Mouse (Mus musculus) E14TG2a.4 (cell line): ENCODE measurements at regions not wholly inside any gene's neighbourhood (a gene's known extent, or its start where the extent isn't known, plus 50 kb on each side); places are given as distances from the start of the nearest gene placed in this dataset.

Source experiments
- H3K27me3 ChIP-seq: 2 replicates; pipeline ENCODE4 v1.6.1; 2014; ENCODE audit warnings: low read length, control low read depth; ENCODE audit not compliant: insufficient read depth
- H3K36me3 ChIP-seq: 2 replicates; pipeline ENCODE4 v1.6.1; 2014; ENCODE audit warnings: low read length, control low read depth; ENCODE audit not compliant: insufficient read depth
- H3K4me1 ChIP-seq: replicated peaks from 2 replicates; pipeline ENCODE4 v1.6.1; 2014; ENCODE audit warnings: low read depth, low read length, control low read depth
- H3K4me3 ChIP-seq: replicated peaks from 2 replicates; pipeline ENCODE4 v1.5.1; 2014; ENCODE audit warnings: mild to moderate bottlenecking, low read length
- H3K9me3 ChIP-seq: 2 replicates; pipeline ENCODE4 v1.6.1; 2014; ENCODE audit warnings: low read length, control low read depth
- CTCF ChIP-seq: conservative IDR thresholded peaks from 2 replicates; pipeline ENCODE4 v1.5.1; 2014; ENCODE audit warnings: low read length
- NANOG ChIP-seq: IDR thresholded peaks from 2 replicates; pipeline ENCODE4 v1.6.1; 2014; ENCODE audit warnings: borderline replicate concordance, low read length, mixed read lengths
- POU5F1 ChIP-seq: IDR thresholded peaks from 2 replicates; pipeline ENCODE4 v1.6.1; 2014; ENCODE audit warnings: low read length, borderline replicate concordance

- Histone ChIP-seq H3K9me3 (peaks cover 19% of the 10 kb centered on the region), H3K27me3 (peaks cover 12% of the 10 kb centered on the region; the same call in 1 of the 2 replicates), H3K36me3 (peaks cover 5% of the 10 kb centered on the region; the same call in 1 of the 2 replicates), H3K4me3 (no peak overlapping the region), H3K4me1 (peaks cover 28% of the 10 kb centered on the region)
- TF ChIP-seq CTCF (no peak), NANOG (no peak), POU5F1 (no peak)
Observed at GRCm38 (mm10) chr6:31080691-31081090, 121.8 kb upstream of the Klf14 start.

DNA sequence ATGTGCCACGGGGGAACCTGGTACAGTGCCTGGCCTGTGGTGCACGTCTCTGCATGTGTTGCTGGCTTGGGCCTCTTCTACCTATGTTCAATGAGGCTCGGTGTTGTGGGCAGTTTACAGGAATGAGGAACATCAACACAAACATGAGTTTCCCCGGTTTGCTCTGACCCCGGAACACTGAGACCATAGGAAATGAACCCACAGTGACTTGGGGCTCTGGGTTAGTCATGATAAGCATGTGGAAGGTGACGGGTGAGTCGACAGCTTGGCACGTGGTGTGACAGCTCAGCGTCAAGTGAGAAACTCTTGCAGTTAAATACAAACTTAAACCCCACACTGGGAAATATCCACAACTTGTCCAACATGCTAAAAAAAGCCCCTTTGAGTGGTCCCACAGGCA lies 122.4 kb upstream of the Klf14 start:
- Histone ChIP-seq H3K36me3 (peaks cover 5% of the 10 kb centered on the region; the same call in 1 of the 2 replicates), H3K27me3 (peaks cover 12% of the 10 kb centered on the region; the same call in 1 of the 2 replicates), H3K4me3 (no peak overlapping the region), H3K9me3 (peaks cover 19% of the 10 kb centered on the region), H3K4me1 (peaks cover 23% of the 10 kb centered on the region)
- TF ChIP-seq POU5F1 (no peak), CTCF (no peak), NANOG (no peak)

- Histone ChIP-seq H3K4me3 (no peak overlapping the region), H3K27me3 (peaks cover 12% of the 10 kb centered on the region; the same call in 1 of the 2 replicates), H3K4me1 (peaks cover 19% of the 10 kb centered on the region), H3K9me3 (peaks cover 19% of the 10 kb centered on the region), H3K36me3 (peaks cover 5% of the 10 kb centered on the region; the same call in 1 of the 2 replicates)
- TF ChIP-seq POU5F1 (no peak), CTCF (no peak), NANOG (no peak)
Observed at GRCm38 (mm10) chr6:31081988-31082387, 123.1 kb upstream of the Klf14 start.

DNA sequence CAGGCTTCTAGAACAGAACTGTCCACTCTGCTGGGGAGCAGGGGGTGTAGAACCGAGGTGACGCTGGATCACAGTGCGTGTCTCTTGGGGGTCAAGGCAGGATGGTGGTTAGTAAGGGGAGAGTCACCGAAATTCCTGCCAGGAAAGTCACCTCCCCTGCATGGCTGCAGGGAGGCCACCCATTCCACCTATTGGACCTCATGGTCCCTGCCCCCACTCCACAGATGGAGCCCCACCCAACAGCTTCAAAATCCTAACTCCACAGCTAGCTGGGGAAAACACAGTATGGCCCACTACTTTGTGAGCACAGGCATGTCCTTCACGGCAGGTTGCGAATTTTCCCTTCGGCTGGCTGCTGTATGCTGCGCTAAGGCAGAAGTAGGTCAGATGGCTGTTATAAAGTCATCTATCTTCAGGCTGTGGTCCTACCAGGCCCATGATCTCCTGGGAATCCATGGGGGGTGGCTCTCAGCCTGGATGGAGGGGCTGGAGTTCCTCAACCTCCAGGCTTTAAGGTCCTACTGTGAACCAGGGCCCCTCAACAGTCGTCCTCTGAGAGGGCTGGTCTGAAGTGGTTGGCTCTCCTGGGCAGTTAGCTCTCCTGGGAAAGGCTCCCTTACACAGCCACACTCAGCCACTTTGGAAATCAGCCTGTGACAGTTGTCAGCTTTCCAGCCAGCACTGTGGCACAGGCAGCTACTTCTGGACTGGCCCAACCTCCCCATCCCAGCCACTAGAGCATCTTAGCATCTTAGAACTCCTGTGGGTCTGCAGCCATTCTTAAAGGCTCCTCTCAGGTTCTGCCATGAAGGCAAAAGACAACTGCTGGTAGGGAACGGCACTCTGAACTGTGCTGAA lies 124.0 kb upstream of the Klf14 start:
- Histone ChIP-seq H3K9me3 (peaks cover 19% of the 10 kb centered on the region), H3K36me3 (peaks cover 5% of the 10 kb centered on the region; the same call in 1 of the 2 replicates), H3K4me1 (peaks cover 11% of the 10 kb centered on the region), H3K27me3 (peaks cover 17% of the 10 kb centered on the region; the same call in 1 of the 2 replicates), H3K4me3 (no peak overlapping the region)
- TF ChIP-seq POU5F1 = no peak
- no peak for TF ChIP-seq NANOG
- TF ChIP-seq CTCF = no peak

- Histone ChIP-seq H3K9me3 (peaks cover 19% of the 10 kb centered on the region), H3K27me3 (peaks cover 19% of the 10 kb centered on the region), H3K4me3 (no peak overlapping the region), H3K4me1 (peaks cover 6% of the 10 kb centered on the region), H3K36me3 (peaks cover 5% of the 10 kb centered on the region; the same call in 1 of the 2 replicates)
- TF ChIP-seq NANOG (no peak), POU5F1 (no peak), CTCF (no peak)
Observed at GRCm38 (mm10) chr6:31083701-31084100, 124.8 kb upstream of the Klf14 start.

- Histone ChIP-seq H3K36me3 (peaks cover 5% of the 10 kb centered on the region; the same call in 1 of the 2 replicates), H3K4me3 (no peak overlapping the region), H3K4me1 (peaks cover 10% of the 10 kb centered on the region), H3K27me3 (peaks cover 19% of the 10 kb centered on the region), H3K9me3 (peaks cover 19% of the 10 kb centered on the region)
- TF ChIP-seq CTCF (no peak), NANOG (no peak), POU5F1 (no peak)
Observed at GRCm38 (mm10) chr6:31085063-31085759, 126.3 kb upstream of the Klf14 start.

DNA sequence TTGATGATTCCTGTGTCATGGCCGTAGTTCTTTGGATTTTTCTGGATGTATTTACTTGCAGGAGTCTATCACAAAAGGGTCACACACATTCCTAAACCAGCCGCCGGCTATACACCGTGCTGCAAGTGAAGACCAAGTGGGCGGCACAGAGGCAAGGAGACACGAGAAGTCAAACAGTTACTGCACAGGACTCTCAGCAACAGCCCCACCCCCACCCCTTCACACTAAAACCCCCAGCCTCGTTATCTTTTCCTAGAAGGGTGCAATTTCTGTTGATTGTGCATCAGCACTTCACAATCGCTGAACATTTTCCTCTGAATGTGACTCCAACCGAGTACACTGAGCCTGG lies 126.9 kb upstream of the Klf14 start:
- Histone ChIP-seq H3K27me3 (peaks cover 20% of the 10 kb centered on the region), H3K9me3 (peaks cover 19% of the 10 kb centered on the region), H3K36me3 (no peaks in the 10 kb centered on the region), H3K4me1 (peaks cover 10% of the 10 kb centered on the region), H3K4me3 (no peak overlapping the region)
- TF ChIP-seq CTCF = no peak
- TF ChIP-seq NANOG = no peak
- TF ChIP-seq POU5F1 = no peak

DNA sequence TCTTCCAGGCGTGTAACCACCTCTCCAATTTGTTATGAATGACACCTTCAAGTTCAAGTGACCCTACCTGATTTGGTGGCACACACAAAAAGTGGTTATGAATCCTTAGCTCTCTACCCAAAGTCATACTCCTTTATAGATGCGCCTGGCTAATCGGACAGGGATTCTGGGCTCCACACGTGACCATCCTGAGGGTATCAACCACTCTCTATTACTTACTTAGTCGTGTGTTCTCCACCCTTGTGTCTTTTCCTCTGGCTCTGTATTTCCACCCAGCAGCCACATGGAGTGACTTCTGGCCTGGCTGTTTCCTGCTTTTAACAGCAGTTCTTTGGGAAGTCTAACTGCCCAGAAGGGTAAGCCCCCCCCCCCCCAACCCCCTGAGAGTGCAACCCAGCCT lies 127.4 kb upstream of the Klf14 start:
- H3K4me1 ChIP-seq = peaks cover 10% of the 10 kb centered on the region
- H3K9me3 ChIP-seq = peaks cover 16% of the 10 kb centered on the region
- TF ChIP-seq CTCF = no peak
- H3K27me3 ChIP-seq = peaks cover 20% of the 10 kb centered on the region
- no peak overlapping the region for H3K4me3 ChIP-seq
- H3K36me3 ChIP-seq = no peaks in the 10 kb centered on the region
